Mouse (Mus musculus) left cerebral cortex, adult 8-10 months (tissue): ENCODE data around the gene Rab1b. TPM values are rescaled to one million over a fixed set of nuclear protein-coding genes. Genes with fewer than 3 reads are reported as not detected.

Experiments
- DNase-seq, 2 experiments: peaks; one replicate each; pipeline ENCODE4 v3.0.0; 2022; ENCODE audit warnings: low spot score in 2 of 2
- total RNA-seq, 4 experiments: library from RNA; stranded (reverse); gene quantifications; 2 replicates each; pipeline ENCODE4 v1.2.4; 2022

Rab1b gene
- total RNA-seq, 4 experiments from 2014 or later, result 146 to 171 (median 156) TPM

- peak in 1 of 2 experiments; percentile 32 for DNase-seq
Measured at GRCm38 (mm10) chr19:5051515-5051914, 55.4 kb downstream of the Rab1b start.

GRCm38 (mm10) chr19:5051031-5051430 is 55.8 kb downstream of the Rab1b start:
- DNase-seq, result no peak

- DNase-seq, result peak; percentile 64 to 90
Measured at GRCm38 (mm10) chr19:5050047-5050905, 56.6 kb downstream of the Rab1b start, which contains the start of gene Rin1. Rin1 (plus strand) TSS chr19:5050481.

- no peak for DNase-seq
Measured at GRCm38 (mm10) chr19:5049325-5049724, 57.5 kb downstream of the Rab1b start.

Other genes with a start within 250 kb of the Rab1b start
- 1 to 10 TPM; 1.2 to 5.7 (median 3.2) TPM for gene Actn3, start 229.2 kb downstream of the Rab1b start, total RNA-seq
- gene Zdhhc24, start 228.4 kb downstream of the Rab1b start, total RNA-seq, result 10 to 100 TPM; 22.4 to 30.1 (median 23.7) TPM
- 10 to 100 TPM; 32.5 to 38.2 (median 36.5) TPM for gene Bbs1, start 200.4 kb downstream of the Rab1b start, total RNA-seq
- gene Dpp3, start 178.8 kb downstream of the Rab1b start, total RNA-seq, result 10 to 100 TPM; 39.2 to 45.0 (median 41.7) TPM
- gene Peli3, start 163.9 kb downstream of the Rab1b start, total RNA-seq, result 10 to 100 TPM; 25.3 to 33.8 (median 30.9) TPM
- 10 to 100 TPM; 57.1 to 61.5 (median 59.4) TPM for gene Mrpl11, start 144.9 kb downstream of the Rab1b start, total RNA-seq
- gene Npas4, start 116.8 kb downstream of the Rab1b start, total RNA-seq, result 10 to 100 TPM in 1 of 4 experiments, 1 to 10 TPM in 3; 6.2 to 16.4 (median 7.4) TPM
- gene Slc29a2, start 83.2 kb downstream of the Rab1b start, total RNA-seq, result 10 to 100 TPM; 11.6 to 17.6 (median 13.5) TPM
- gene B4gat1, start 68.2 kb downstream of the Rab1b start, total RNA-seq, result 100 to 1,000 TPM; 129 to 141 (median 138) TPM
- 1 to 10 TPM; 3.2 to 6.4 (median 4.7) TPM for gene AC124502.3, start 68.2 kb downstream of the Rab1b start, total RNA-seq
- gene Brms1, start 65.7 kb downstream of the Rab1b start, total RNA-seq, result 10 to 100 TPM; 23.7 to 29.7 (median 25.4) TPM
- 10 to 100 TPM; 72.9 to 88.1 (median 78.2) TPM for gene Rin1, start 56.6 kb downstream of the Rab1b start, total RNA-seq
- 1 to 10 TPM; 5.3 to 6.6 (median 6.1) TPM for gene Cd248, start 39.0 kb downstream of the Rab1b start, total RNA-seq
- 100 to 1,000 TPM; 135 to 156 (median 139) TPM for gene Tmem151a, start 21.5 kb downstream of the Rab1b start, total RNA-seq
- 10 to 100 TPM; 25.3 to 31.3 (median 28.6) TPM for gene Yif1a, start 18.5 kb downstream of the Rab1b start, total RNA-seq
- gene Cnih2, start 8.6 kb downstream of the Rab1b start, total RNA-seq, result 100 to 1,000 TPM; 172 to 193 (median 184) TPM
- 100 to 1,000 TPM; 237 to 265 (median 247) TPM for gene Klc2, start 11.5 kb upstream of the Rab1b start, total RNA-seq
- 10 to 100 TPM; 63.3 to 64.7 (median 64.5) TPM for gene Pacs1, start 166.0 kb upstream of the Rab1b start, total RNA-seq
- 100 to 1,000 TPM; 201 to 220 (median 207) TPM for gene Sf3b2, start 188.4 kb upstream of the Rab1b start, total RNA-seq
- 10 to 100 TPM; 55.7 to 57.0 (median 56.3) TPM for gene Gal3st3, start 191.3 kb upstream of the Rab1b start, total RNA-seq
- not detected for gene Catsper1, start 228.7 kb upstream of the Rab1b start, total RNA-seq
- gene Cst6, start 242.5 kb upstream of the Rab1b start, total RNA-seq, result 10 to 100 TPM; 21.5 to 39.4 (median 34.1) TPM